Mouse (Mus musculus): ENCODE results near the gene Lmna. TPM values are rescaled to one million over a fixed set of nuclear protein-coding genes. Genes with fewer than 3 reads are reported as not detected.

The Lmna gene
- total RNA-seq, 4 experiments from 2014 or later = 38.0 to 45.6 (median 40.2) TPM

DNA sequence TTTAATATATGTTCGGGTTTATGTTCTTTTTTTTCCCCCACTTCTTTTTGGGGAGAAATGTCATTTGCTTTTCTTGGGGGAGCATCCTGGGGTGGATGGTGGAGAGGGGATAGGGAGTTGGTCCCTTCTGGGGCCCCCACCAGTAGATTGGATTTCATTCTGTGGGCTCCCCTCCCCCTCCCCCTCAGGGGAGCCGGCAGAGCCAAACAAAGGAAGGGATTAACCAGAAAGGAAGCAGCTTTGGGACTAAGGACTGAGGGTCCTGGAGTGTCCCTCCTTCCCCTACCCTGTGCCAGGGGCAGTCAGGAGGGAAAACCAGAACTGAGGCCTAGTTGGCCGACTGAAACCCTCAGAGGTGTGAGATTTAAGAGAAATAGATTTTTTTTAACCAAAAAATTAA, 29.6 kb upstream of the Lmna start:
- no peak for DNase-seq (ENCODE audit: low spot score in 2 of 2)

DNA sequence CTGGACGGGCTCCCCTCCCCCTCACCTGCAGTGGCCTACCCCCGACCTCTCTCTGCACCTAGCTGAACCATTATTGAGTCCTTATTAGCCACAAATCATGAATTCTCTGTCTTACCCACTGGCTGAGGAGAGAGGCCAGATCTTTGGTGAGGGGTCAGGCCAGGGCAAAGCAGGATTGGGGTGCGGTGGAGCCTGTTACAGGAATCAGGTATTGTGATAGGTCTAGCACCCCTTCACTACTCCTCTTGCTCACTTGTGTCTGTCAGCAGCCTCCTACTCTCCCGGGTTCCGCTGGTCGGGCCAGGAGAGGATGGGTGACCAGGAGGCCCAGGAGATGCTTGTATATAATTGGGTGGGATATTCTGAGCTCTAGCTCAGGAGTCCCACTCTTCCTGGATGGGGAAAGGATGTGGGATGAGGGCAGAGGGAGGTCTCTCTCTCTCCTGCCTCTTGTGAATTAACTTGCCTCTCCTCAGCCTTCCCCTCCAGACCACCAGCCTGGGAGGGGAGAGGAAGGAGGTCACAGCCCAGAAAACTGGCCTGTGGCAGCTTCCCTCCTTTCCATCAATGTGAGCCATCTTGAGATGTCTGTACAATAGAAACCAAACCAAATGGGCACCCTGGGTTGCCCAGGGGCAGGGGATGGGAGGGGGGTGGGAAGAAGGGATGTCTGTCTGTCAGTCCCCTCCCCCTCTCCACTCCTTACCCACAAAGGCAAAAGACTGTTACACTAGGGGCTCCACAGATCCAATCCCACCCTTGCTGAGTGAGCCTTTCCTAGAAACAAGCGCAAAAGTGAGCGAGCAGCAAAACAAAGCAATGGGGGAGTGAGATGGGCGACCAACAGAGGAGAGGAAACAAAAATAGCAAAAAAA, 28.8 kb upstream of the Lmna start:
- no peak for DNase-seq (ENCODE audit: low spot score in 2 of 2)

DNA sequence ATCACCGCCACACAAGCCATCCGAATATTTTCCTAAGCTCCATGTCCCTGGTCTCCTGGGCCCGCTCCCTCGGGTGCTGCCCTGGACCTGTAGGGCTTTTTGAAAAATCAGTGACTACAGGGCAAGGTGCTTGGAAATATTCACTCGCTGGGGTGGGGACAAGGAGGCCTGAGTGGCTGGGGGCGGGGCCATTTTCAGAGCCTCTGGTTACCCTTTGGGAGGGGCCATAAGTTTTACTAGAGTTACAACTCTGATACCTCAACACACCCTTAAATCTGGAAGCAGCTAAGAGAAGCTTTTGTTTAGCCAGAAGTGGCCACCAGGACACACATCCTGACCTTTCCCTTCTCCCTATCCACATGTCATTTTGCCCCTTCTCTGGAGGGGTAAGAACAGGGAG, 27.4 kb upstream of the Lmna start:
- DNase-seq (ENCODE audit: low spot score in 2 of 2) = no peak

DNA sequence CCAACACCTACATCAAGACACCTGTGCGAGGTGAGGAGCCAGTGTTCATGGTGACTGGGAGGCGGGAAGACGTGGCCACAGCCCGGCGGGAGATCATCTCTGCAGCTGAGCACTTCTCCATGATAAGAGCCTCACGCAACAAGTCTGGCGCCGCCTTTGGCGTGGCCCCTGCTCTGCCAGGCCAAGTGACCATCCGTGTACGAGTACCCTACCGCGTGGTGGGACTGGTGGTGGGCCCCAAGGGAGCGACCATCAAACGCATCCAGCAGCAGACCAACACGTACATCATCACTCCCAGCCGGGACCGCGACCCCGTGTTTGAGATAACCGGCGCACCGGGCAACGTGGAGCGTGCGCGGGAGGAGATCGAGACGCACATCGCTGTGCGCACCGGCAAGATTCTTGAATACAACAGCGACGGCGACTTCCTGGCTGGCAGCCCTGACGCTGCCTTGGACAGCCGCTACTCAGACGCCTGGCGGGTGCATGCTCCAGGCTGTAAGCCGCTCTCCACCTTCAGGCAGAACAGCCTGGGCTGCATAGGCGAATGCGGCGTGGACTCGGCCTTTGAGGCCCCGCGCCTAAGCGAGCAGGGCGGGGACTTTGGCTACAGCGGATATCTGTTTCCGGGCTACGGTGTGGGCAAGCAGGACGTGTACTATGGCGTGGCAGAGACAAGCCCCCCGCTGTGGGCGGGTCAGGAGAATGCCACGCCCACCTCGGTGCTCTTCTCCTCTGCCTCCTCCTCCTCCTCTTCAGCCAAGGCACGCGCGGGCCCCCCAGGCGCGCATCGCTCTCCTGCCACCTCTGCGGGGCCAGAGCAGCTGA, 26.6 kb upstream of the Lmna start:
- peak; percentile 62 to 69 for DNase-seq (ENCODE audit: low spot score in 2 of 2)

DNA sequence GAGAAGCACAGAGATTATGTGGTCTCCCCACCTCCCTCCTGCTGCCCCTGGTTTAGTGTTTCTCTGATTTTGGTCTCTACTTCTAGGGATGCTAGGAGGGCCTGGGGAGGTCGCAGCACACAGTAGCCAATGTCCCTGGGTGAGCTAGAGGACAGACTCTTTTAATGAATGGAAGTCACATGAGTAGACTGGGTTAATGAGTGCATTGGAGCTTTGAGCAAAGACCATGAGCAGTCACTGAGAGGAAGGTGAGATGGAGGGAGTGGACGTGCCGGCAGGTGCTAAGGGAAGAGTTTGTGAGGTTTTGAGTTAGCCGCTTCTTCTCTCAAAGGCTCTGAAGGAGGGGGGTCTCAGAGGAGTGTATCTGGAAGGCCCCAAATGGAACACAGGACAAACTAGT, 25.8 kb upstream of the Lmna start:
- DNase-seq (ENCODE audit: low spot score in 2 of 2) = no peak

DNA sequence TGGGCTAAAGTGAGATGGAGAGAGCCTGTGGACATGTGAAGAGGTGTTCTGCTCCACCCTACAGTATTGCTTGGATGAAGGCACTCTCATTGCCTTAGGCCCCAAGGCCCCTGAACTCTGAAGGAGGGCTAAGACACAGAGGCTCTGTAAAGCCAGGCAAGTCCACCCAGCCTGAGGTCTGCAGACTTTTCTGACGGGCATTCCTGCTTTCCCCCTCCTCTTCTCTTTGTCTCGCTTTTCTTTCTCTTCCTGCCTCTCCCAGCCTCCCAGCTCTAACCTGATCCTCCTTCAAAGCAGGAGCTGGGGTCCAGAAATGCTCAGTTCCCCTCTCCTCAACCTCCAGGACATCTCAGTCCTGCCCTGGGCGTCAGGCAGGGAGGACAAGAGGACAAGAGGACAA, 25.2 kb upstream of the Lmna start:
- DNase-seq (ENCODE audit: low spot score in 2 of 2) = no peak

DNA sequence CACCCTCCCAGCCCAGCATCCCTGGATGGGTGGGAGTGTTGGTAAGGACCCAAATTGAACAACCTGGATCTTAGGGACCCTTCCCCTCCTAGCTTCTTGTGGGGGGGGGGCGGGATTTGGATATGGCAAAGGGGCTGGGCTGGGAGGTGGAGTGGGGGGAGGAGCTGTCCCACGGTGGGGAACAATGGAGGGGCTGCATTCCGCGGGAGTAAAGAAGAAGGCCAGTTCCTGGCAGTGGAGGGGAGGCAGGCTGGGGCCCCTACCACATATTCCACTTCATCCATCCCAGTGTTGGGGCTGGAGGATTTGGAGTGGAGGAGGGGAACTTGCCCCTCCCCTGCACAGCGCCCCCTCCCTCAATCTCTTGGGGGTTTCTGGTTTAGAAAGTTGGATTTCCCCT, 23.9 kb upstream of the Lmna start:
- DNase-seq (ENCODE audit: low spot score in 2 of 2) = no peak

DNA sequence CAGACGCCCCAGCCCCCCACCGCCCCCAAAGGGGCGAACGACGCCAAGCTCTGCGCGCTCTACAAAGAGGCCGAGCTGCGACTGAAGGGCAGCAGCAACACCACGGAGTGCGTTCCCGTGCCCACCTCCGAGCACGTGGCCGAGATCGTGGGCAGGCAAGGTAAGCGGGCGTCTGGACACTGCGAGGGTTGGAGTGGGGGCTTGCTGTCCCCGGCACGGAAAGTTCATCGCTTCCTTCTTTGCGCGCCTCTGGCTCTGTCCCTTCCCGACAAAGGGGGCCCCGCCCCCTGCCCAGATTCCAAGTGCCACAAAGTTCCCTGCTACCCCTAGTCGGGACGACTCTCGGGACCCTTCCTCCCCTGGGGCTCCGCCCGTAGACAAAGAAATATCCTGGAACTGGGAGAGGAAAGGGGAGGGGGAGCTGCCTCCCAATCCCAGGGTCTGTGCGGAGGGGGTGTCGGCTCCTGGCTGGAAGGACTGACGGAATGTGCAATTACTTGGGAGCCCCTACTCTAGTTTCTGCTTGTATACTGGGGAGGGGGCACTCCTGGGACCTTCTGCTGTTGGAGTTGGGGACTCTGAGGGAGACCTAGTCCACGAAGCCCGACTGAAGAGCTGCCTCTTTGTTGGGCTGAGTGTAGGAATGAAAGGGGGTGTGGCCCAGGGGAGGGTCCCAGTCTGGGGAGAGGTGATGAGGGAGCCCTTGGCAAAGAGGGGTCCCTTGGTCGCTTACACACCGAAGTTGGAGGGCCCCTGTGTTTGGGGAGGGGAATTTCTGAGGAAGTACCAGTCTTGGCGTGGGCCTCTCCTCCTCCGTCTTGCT, 23.1 kb upstream of the Lmna start:
- DNase-seq (ENCODE audit: low spot score in 2 of 2) = no peak

DNA sequence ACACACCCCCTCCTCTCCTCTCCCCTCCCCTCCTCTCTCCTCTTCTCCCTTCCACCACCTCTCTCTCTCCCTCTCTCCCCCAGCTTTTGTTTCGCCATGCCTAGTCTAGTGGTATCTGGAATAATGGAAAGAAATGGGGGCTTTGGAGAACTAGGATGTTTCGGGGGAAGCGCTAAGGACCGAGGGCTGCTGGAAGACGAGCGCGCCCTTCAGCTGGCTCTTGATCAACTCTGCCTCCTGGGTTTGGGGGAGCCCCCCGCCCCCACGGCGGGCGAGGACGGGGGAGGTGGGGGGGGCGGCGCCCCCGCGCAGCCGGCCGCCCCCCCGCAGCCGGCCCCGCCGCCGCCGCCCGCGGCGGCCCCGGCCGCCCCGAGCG, 22.5 kb upstream of the Lmna start, which contains the start of gene Mex3a:
TSS of gene Mex3a (plus strand) at position 97 of the 376 bp plus-strand sequence.
- no peak for DNase-seq (ENCODE audit: low spot score in 2 of 2)

DNA sequence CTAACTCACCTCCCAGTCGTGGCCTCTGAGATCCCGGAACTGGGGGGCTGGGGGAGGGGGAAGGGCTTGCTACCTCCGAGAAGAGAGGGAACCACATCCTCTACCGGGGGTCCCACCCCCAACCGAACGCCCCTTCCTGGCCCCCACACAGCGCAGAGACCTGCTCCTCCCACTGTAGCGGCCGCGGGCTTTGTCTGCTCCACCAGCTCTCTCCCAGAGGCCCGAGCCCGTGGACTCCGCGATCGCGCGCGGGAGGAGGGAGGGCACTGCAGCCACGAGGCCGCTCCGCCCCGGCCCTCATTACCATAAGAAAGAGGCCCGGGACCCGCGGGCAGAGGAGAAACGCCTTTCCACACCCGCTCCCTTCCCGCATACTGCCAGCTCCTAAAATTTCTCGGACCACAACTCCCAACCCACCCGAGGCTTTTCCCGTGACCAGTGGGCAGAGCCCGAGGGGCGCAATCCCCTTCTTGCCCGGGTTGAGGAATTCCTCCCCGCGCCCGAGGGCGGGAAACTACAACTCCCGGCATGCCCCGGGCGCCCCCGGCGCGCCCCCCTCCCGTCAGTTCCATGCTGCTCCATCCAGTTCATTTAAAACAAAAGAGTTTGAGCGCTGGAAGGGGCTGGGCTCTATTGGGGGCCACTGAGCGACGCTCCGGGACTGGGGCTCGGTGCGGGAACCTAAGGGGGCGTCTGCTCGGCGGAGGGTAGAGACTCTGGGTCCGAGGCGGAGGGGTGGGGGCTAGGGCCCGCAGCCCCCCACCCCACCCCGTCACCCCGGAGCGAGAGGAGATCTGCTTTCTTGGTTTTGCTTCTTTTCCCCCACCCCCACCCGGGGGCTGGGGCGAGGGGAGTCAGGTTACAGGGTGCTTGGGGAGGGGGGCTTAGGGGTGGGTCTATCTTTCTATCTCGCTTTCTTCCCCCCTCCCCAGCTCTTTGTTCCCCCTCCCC, 21.9 kb upstream of the Lmna start:
- peak; percentile 80 to 83 for DNase-seq (ENCODE audit: low spot score in 2 of 2)

DNA sequence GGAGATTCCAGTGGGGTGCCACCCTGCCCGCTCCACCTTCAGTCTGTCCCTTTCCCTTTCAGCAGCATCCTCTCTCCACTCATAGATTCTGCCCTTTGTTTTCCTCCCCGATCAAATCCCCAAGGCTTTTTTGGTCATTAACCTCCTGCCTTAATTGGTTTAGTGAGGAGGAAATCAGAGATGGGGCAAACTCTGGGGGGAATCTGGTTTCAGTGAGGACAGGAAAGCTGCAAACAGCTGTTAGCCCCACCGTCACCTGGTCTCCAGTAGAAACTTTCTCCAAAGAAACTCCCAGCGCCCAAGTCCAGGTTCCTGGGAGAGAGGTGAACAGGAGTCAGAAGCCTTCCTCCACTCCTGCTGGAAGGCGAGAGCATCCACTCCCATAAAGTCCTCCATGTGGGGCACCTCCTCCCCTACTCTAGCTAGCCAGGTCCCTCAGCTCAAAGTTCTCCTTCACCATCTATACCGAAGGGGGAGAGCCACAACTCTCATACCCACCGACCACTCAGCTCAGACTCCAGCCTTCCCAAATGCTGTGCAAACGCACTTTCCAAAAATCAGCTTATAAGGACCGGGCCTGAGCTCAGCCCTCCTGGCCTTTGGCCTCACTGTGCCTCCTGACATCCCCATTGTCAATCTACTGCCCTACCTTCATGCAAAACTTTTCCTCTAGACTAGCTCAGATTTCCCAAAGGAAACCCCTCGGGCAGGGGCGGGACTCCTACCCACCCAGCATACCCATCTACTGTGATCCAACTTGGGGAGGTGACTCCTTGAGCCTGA, 20.5 kb upstream of the Lmna start:
- no peak for DNase-seq (ENCODE audit: low spot score in 2 of 2)

DNA sequence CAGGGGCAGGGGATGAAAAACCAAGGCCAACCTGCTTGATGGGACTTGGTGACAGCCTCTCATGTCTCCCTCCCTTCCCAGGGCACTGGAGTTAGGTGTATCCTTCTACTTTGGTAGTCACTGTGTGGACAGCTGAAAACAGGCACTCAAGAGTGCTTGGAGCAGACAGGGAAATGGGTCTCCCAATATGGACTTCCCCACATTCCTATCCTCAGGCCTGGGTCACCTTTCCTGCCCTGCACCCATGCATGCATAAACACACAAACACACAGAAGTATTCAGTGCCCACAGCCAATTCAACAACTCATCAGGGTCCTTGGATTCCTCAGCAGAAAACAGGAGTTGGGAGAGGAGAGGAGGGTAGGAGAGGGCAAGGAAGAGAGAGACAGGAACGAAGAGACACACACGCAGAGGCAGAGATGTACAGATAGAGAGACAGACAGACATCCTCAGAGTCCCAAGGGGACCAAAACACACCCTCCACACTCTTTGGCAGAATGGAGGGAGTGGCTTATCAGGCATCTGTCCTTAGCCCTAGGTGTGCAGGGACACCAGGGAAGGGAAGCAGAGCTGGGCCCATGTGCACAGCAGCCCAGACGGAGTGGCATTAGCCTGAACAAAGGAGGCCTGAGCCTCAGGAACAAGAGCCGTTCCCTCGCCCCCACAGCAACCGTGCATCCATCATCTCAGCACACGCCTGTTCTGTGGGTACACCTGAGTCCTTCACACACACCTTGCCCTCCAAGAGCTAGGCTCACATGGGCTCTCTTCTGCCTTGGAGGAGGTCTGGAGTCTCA, 19.6 kb upstream of the Lmna start:
- no peak for DNase-seq (ENCODE audit: low spot score in 2 of 2)

DNA sequence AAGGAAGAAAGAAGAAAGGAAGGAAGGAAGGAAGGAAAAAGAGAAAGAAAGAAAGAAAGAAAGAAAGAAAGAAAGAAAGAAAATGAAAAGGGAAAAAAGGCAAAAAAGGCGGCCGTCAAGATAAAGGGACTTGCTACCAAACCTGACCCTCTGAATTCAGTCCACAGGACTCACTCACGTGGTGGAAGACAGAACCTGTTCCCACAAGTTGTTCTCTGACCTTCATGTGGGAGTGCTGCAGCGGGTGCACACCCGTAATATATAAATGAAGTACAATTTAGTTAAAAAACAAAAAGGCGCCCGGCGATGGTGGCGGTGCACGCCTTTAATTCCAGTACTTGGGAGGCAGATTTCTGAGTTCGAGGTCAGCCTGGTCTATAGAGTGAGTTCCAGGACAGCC, 18.9 kb upstream of the Lmna start:
- no peak for DNase-seq (ENCODE audit: low spot score in 2 of 2)

DNA sequence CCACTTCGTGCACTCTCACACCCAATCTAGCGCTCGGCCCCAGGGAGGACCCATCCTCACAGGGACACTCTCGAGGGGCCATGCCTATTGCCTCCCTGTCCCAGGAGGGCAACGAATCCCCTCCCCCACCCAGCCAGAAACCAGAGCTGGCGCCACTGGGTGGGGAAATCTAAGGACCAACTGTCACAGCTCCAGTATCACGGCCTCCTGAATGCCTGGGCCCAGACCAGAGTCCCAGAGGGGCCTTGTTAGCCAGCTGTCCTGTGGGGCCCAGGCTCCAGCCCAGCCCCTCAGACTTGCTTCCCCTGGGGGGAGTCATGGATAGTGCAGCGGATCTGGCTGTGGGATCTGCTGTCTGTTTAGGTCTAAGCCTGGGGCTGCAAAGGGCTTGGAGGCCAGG, 17.8 kb upstream of the Lmna start:
- no peak for DNase-seq (ENCODE audit: low spot score in 2 of 2)

DNA sequence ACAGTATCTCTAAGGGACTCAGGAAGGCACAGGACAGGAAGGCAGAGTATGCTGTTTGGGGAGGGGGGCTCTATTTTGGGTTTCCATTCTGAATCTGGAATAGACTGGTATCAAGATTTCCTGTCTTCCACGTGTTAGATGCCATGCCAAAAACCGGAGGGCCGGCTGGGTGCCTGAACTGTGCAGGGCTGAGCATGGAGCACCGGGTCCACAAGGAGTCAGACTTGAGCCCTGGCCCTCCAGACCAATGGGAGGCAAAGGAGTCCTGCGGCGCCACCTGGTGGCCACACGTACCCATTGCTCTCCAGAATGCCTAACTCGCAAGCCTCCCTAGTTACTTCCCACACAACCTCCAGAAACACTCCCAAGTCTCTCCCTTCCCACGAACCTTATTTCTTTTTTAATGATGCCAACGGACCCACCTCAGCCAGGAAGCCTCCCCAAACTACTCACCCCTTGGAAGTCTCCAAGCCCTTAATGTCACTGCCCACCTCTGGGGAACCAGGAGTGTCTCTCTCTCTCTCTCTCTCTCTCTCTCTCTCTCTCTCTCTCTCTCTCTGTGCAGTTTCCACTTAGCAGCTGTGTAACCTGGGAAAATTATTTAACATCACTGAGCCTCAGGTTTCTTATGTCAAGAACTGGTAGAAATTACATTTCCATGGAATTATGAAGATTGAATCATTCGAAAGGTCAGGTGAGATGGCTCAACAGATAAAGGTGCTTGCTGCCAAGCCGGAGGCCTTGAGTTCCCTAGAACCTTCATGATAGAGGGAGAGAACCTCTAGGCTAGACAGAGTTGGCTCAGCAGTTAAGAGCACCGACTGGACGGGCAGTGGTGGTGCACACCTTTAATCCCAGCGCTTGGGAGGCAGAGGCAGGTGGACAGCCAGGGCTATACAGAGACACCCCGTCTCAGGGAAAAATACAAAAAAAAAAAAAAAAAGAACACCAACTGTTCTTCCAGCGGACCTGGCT, 16.7 kb upstream of the Lmna start:
- DNase-seq (ENCODE audit: low spot score in 2 of 2) = peak; percentile 70 to 78

DNA sequence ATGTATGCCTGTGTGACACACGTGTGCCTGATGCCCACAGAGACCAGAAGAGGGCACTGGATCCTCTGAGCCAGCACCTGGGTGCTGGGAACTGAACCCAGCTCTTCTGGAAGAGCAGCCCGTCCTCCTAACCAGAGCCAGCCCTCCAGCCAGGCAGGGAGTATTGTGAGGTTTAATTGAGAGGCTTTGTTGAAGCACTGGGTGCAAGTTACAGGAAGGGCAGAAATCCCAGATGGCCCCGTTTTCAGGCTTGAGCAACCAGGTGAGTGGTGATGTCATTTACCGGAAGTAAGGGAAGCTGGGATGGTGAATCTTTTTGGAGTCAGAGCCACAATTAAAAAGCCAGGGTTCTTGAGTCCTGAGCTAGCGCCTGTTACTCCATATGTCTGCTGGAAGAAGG, 15.3 kb upstream of the Lmna start:
- no peak for DNase-seq (ENCODE audit: low spot score in 2 of 2)

DNA sequence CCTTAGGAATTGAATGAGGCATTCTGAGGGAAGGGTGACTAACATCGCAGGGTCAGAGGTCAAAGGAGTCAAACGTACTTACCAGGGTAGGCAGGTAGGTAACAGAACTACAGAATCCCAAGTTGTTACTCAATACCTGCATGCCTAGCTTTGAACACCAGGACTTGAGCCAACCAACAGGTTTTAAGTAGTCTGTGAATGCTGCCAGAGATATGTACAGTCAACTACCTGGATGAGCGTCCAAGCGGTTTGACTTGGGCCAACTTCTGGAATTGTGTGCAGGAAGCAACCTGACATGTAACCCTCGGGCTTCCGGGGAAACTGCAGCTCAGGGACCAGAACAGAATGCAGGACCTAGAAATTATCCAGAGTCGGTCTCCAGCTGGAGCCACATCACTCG, 13.3 kb upstream of the Lmna start:
- DNase-seq (ENCODE audit: low spot score in 2 of 2) = no peak

Data from layer of hippocampus, adult 8-10 months (tissue).